Mouse (Mus musculus): ENCODE data around the gene Nr4a2.

Nr4a2 gene

GRCm38 (mm10) chr2:57111791-57112538 is 11.8 kb downstream of the Nr4a2 start:
- DNase-seq, result no peak

- DNase-seq, result peak in 1 of 2 experiments; percentile 32
Measured at GRCm38 (mm10) chr2:57111011-57111790, 12.6 kb downstream of the Nr4a2 start.

GRCm38 (mm10) chr2:57110401-57110800 is 13.4 kb downstream of the Nr4a2 start:
- no peak for DNase-seq

GRCm38 (mm10) chr2:57109926-57110325 is 13.9 kb downstream of the Nr4a2 start:
- no peak for DNase-seq

- DNase-seq, result no peak
Measured at GRCm38 (mm10) chr2:57109301-57109700, 14.5 kb downstream of the Nr4a2 start.

- no peak for DNase-seq
Measured at GRCm38 (mm10) chr2:57108349-57108930, 15.4 kb downstream of the Nr4a2 start.

GRCm38 (mm10) chr2:57105401-57105800 is 18.4 kb downstream of the Nr4a2 start:
- DNase-seq, result no peak

GRCm38 (mm10) chr2:57104731-57105130 is 19.1 kb downstream of the Nr4a2 start:
- DNase-seq, result no peak

GRCm38 (mm10) chr2:57103845-57104660 is 19.8 kb downstream of the Nr4a2 start:
- no peak for DNase-seq

GRCm38 (mm10) chr2:57102856-57103844 is 20.7 kb downstream of the Nr4a2 start:
- DNase-seq, result no peak

- no peak for DNase-seq
Measured at GRCm38 (mm10) chr2:57102091-57102855, 21.5 kb downstream of the Nr4a2 start.

- DNase-seq, result no peak
Measured at GRCm38 (mm10) chr2:57100241-57100640, 23.6 kb downstream of the Nr4a2 start.

GRCm38 (mm10) chr2:57072452-57072851 is 51.4 kb downstream of the Nr4a2 start:
- no peak for DNase-seq

GRCm38 (mm10) chr2:57063480-57063879 is 60.3 kb downstream of the Nr4a2 start:
- DNase-seq, result no peak
